Mouse (Mus musculus) thymus, postnatal 0 days (tissue): ENCODE data around the gene Exoc2. TPM values are rescaled to one million over a fixed set of nuclear protein-coding genes. Genes with fewer than 3 reads are reported as not detected.

Experiments
- DNase-seq: peaks from one replicate; pipeline ENCODE4 v3.0.0-alpha.2; 2015; ENCODE audit warnings: low spot score
- polyA plus RNA-seq: library from polyadenylated mRNA; unstranded; fragments of >200 nt; fragmentation: Nextera tagmentation; extraction: Ambion mirVana; gene quantifications from 2 replicates; pipeline ENCODE4 v1.2.1, GENCODE M21; 2015

Exoc2 gene
- polyA plus RNA-seq, 1 experiment from 2014 or later = 52.2 TPM

DNA sequence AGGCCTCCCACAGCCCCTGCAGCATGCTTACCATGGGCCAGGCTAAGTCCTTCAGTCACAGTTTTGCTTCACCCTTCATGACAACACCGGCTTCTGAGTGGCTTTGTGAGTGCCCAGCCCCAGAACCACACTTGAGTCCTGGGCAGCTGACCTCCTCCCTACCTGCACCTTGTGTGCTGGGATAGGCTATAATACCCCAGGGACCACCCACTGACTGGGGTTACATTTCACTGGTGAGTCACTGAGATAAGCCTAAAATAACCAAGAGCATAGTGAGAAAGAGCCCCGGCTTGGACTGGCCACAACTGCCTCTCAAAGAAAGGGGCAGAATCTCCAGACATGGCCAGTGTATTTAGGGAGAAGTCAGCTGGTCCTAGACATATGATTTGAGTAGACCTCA, 192.0 kb downstream of the Exoc2 start:
- no peak for DNase-seq

DNA sequence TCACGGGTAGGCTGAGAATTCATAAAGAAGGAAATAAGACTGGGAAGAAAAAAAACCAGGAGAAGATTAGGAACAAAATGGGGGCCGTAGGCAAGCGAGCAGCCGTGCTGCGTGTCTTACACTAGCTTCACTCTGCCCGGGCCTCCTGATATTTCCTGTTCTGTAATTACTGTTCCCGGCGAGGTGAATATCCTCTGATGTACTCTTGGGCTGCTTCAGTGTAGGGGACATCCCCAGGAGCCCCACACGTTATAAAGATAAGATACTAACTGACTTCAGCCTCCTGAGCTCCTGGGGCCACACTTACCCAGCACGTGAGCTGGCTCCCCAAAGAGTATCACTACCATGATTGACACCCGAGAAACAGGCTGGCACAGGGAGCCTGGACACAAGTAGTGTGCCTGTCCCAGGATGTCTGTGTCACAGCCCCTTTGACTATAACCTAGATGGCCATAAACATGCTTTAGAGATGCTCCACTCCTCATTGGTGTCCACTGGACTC, 196.2 kb downstream of the Exoc2 start:
- DNase-seq = no peak

DNA sequence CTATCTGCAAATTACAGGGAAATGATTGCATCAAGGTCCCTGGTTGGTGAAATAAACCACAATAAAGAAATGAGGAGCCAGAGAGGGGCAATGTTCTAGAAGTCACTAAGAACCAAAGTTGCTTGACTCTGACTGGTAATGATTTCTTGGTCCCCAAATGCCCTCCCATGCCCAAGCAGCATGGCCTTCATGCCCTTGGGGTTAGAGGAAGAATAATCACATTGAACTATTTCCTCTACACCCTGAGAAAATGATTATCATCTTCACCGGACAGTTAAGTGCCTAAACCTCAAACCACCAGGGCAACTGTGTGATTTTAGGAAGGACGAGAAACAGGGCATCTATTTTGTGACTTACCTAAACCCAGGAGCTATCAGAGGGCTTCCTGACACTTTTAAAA, 197.9 kb downstream of the Exoc2 start:
- DNase-seq = no peak

DNA sequence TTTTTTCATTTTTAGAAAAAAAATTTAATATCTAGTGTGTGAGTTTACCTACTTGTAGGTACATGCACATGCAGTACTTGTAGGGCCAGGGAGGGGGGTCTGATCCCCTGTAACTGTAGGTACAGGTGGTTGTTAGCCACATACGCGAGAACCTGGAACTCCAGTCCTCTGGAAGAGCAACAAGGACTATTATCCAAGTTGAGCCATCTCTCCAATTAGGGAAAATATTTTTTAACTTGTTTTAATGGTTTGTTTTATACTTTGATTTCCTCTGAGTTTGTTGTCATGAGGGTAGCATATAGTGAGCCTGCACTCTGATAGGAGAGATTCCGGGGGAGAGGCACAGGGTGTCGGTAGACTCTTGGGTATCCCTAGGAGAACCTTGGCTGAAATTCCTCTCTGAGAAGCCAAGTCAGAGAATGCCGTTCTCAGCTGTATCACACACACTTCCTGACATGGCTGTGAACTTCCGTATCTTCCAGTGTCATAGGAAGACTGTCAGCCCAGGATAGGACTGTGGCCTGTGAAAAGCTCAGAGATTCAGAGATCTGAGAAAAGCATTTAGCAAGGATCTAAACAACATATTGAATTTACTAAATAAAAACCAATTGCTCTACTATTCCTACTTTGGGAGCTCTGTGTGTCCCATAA, 206.3 kb downstream of the Exoc2 start:
- DNase-seq = no peak

DNA sequence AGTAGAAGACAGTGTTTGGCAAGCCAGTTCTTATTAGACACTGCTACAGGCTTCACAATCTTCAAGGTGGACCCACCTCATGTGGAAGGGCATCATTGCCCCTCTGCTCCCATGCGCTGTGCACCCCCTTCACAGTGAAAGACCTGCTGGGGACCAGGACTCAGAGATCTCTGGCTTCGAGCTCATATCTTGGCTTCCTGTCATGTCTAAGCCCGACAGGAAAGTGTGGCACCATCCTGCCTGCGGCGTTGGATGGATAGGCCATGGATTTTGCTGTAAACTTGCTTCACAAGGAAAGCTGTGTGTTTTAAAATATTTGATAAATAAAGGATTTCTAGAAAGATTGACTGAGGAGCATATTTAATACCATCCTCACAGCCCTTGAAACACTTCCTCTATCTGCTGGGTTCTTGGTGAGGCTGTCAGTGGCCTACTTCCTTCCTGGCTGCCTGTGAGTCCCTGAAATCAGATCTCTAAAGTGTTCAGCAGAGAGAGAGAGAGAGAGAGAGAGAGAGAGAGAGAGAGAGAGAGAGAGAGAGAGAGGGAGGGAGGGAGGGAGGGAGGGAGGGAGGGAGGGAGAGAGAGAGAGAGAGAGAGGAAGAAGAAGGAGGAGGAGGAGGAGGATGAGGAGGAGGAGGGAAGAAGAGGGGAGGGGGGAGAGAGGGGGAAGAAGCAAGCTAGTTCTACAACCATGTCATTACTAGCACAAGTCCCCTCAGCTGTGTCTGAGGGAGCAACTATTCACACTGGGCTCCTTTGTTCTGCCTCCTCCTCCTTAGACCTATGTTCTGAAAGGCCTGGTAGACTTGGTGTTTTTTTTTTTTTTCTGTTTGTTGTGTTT, 207.0 kb downstream of the Exoc2 start:
- DNase-seq = peak; percentile 56

DNA sequence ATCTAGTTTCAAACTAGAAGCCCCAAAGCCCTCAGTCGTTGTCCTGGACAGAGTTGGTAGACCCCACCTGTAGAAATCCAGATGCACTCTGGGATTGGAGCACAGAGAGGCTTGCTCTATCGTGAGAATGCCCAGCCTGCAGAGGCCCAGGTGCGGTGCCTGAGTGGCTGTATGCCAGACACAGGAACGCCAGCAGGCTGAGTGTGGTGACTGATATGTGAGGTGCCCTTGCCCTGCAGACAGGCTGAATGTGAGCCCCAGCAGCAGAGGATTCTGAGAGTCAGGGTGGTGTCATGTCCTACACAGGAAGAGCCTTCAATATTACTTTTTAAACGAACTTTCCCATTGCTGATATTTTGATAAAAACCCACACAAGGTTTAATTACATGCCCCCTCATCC, 208.0 kb downstream of the Exoc2 start:
- DNase-seq = peak; percentile 37

DNA sequence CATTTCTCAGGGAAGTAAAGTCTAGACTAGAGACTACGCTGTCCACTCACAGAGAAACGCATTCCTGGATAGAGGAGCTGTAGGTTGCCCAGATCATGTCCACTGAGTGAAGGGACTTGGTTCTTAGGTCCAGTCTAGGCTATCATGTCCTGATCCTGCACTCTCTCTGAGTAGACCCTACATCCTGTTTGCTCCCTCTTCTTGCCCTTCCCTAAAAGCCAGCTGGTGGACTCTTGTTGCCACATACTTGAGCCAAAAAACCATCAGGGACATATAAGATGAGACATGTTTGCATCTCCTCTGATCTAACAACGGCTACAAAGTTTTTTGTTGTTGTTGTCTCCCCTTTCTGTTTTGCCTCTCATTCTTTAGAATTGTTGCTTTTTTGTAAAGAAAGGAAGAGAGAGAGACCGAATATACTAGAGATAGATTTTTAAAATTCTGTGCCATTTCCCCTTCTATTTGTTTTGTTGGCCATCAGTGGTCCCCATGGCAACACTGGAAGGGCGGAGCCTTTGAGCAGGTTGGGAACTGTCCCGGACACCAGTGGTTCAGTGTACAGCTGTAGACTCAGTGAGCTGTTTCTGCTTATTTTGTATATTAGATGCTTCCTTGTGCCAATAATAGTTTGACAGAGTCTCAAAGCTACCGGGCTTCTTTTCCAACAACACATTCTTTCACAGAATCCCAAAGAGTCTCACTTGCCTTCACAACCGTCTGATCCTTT, 209.7 kb downstream of the Exoc2 start:
- DNase-seq = no peak

Other genes with a start within 250 kb of the Exoc2 start
- 1.6 and 1.7 TPM in 2 replicates for gene Irf4, start 224.9 kb downstream of the Exoc2 start, polyA plus RNA-seq
- 0.22 and 0.28 TPM in 2 replicates for gene Hus1b, start 26.3 kb downstream of the Exoc2 start, polyA plus RNA-seq
- gene Gm5447, start 111 bp upstream of the Exoc2 start, polyA plus RNA-seq = not detected in 2 replicates